Mouse (Mus musculus): ENCODE data around the gene Ocrl.
A peak's percentile ranks its signal among the peaks of the same experiment; 100 is the strongest.

Ocrl gene

GRCm38 (mm10) chrX:47912306-47912792 lies at the start of gene Ocrl:
Gene Ocrl (plus strand): TSS chrX:47912387.
- peak; percentile 72 to 77 for DNase-seq

- DNase-seq: no peak
Observed at GRCm38 (mm10) chrX:47880052-47880451, 32.1 kb upstream of the Ocrl start.

GRCm38 (mm10) chrX:47882813-47883212 lies 29.4 kb upstream of the Ocrl start:
- no peak for DNase-seq

- no peak for DNase-seq
Observed at GRCm38 (mm10) chrX:47887401-47887800, 24.8 kb upstream of the Ocrl start.

- DNase-seq: peak in 1 of 2 experiments; percentile 8
Observed at GRCm38 (mm10) chrX:47891243-47891906, 20.8 kb upstream of the Ocrl start.

- DNase-seq: peak; percentile 32 to 39
Observed at GRCm38 (mm10) chrX:47891907-47892430, 20.2 kb upstream of the Ocrl start.

- DNase-seq: no peak
Observed at GRCm38 (mm10) chrX:47892431-47893024, 19.7 kb upstream of the Ocrl start, which contains the start of gene Smarca1. Gene Smarca1 (minus strand): TSS chrX:47892974.

GRCm38 (mm10) chrX:47912904-47913542 lies 836 bp downstream of the Ocrl start:
- peak; percentile 16 to 21 for DNase-seq

GRCm38 (mm10) chrX:47913543-47913938 lies 1.4 kb downstream of the Ocrl start:
- DNase-seq: no peak

- no peak for DNase-seq
Observed at GRCm38 (mm10) chrX:47916831-47917230, 4.6 kb downstream of the Ocrl start.

- DNase-seq: no peak
Observed at GRCm38 (mm10) chrX:47920541-47920940, 8.4 kb downstream of the Ocrl start.

- DNase-seq: no peak
Observed at GRCm38 (mm10) chrX:47927981-47928380, 15.8 kb downstream of the Ocrl start.

GRCm38 (mm10) chrX:47930449-47930848 lies 18.3 kb downstream of the Ocrl start:
- no peak for DNase-seq

- no peak for DNase-seq
Observed at GRCm38 (mm10) chrX:47934352-47934751, 22.2 kb downstream of the Ocrl start.

- no peak for DNase-seq
Observed at GRCm38 (mm10) chrX:47936885-47937284, 24.7 kb downstream of the Ocrl start.

- peak; percentile 7 to 8 for DNase-seq
Observed at GRCm38 (mm10) chrX:47937740-47938139, 25.6 kb downstream of the Ocrl start.

- no peak for DNase-seq
Observed at GRCm38 (mm10) chrX:47949729-47950128, 37.5 kb downstream of the Ocrl start.

- no peak for DNase-seq
Observed at GRCm38 (mm10) chrX:47962579-47962978, 50.4 kb downstream of the Ocrl start.

- no peak for DNase-seq
Observed at GRCm38 (mm10) chrX:47970371-47970770, 58.2 kb downstream of the Ocrl start.

GRCm38 (mm10) chrX:47970864-47971263 lies 58.7 kb downstream of the Ocrl start:
- DNase-seq: no peak

GRCm38 (mm10) chrX:47971366-47972128 lies 59.4 kb downstream of the Ocrl start:
- no peak for DNase-seq

GRCm38 (mm10) chrX:47976551-47976950 lies 64.4 kb downstream of the Ocrl start:
- no peak for DNase-seq

- DNase-seq: no peak
Observed at GRCm38 (mm10) chrX:47977078-47977477, 64.9 kb downstream of the Ocrl start.
